Mouse (Mus musculus): ENCODE data around the gene Mrpl14.

The Mrpl14 gene

DNA sequence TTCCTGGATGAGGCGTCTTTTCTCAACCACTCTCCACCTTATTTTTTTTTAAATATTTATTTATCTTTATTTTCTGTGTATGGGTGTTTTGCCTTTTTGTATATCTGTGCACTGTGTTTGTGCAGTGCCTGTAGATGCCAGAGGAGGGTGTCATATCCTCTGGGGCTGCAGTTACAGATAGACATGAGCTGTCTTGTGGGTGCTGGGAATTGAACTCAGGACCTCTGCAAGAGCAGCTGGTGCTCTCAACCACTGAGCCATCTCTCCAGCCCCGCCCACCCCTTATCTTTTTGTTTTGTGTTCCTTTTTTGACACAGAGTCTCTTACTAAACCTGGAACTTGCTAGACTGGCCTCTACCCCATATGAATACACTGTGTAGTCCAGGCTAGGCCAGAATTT is 41.4 kb downstream of the Mrpl14 start:
- DNase-seq: no peak

DNA sequence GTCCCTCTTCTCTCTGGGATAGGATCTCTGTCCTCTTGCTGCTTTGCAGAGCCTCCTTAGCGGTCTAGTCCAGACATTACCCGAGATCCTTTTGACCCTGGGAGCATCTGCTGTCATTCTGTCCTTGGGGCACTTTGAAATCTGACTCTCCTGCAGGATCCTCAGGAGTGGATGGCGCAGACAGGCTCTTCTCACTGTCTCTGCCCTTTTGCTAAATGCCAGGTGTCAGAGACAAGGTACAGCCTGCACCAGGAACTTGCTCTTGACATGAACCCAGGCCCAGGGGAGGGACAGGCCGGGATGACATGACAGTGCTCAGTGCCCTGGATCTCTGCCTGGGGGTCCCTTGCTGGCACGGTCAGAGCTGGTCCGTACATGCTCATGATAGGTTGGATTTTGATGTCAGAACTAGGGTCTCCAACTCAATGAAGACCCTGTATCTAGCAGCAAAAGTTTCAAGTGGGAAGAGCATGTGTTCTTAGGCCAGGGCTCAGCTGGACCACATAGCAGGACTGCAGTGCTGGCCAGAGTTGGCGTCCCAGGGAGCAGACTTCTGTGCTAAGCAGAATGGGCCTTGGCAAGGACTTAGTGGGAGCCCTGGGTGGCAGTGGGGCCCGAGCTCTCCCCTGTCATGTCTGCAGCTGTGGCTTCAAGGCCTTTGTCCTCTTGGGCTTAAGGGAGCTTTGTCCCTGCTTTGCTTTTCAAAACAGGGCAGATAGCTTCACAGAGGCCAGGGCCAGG is 42.0 kb downstream of the Mrpl14 start:
- DNase-seq: no peak

DNA sequence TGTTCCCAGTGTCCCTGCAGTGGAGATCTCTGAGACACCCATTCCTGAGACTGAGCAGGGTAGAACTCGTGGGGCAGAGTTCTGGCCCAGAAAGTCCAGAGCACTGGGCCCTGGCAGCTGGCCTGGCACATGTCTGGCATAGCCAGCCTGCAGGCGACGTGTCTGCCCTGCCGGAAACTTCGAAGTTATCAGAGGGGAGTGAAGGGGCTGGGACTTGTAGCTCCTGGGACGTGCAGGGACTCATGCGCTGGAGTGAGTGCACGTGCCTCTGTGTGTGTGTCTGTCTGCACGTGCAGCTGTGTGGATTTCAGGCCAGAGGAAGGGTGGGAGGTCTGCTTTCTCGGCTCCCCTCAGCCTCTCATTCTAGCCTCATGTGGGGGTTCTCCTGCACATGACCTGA is 43.3 kb downstream of the Mrpl14 start:
- DNase-seq: no peak

DNA sequence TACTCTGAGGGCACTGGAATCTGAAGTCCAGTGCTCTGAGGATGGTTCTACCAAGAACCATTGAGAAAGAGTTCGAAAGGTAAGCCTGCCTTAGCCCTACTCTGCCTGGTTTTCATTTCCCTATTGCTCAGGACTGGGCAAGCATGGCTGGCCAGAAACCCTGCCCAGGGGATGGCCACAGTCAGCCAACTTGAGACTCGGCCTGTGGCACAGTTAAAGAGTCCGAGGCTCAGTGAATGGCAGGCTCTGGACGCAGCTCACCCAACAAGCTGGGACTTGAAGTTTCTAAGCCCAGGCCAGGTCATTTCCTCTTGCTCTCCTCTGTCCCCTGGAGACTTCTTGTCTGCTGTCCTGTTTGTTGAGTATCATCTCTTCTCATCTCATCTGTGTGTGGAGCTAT is 44.6 kb downstream of the Mrpl14 start:
- DNase-seq: no peak

DNA sequence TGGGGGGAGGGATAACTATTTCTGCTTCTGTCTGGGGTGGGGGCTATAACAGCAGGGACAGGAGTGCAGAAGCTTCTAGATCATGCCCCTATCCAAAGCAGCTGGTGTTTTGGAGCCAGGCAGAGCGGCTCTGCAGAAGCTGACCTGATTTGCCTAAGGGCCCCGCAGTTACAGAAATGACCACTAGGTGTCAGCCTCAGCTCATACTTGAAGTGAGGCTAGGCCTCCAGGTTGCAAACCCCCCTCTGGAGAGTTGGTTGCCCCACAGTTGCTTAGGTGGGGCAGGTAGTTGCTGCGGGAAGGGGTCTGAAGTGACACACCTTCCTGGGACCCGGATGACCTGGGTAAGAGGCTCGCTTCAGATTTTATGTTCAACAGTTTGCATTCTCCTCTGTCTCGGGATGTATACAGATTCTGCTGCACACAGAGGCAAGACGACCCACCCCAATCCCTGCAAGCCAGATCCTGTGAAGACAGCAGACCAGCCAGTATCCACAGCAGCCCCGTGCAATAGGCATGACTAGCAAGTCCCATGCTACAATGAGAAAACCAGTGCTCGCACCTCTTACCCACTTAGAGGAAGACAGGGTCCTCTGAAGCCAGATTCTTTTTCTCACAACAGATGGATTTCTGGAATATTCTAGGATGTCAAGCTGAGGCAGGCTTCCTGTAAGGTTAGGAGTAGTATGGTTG is 45.2 kb downstream of the Mrpl14 start:
- peak; percentile 90 for DNase-seq

DNA sequence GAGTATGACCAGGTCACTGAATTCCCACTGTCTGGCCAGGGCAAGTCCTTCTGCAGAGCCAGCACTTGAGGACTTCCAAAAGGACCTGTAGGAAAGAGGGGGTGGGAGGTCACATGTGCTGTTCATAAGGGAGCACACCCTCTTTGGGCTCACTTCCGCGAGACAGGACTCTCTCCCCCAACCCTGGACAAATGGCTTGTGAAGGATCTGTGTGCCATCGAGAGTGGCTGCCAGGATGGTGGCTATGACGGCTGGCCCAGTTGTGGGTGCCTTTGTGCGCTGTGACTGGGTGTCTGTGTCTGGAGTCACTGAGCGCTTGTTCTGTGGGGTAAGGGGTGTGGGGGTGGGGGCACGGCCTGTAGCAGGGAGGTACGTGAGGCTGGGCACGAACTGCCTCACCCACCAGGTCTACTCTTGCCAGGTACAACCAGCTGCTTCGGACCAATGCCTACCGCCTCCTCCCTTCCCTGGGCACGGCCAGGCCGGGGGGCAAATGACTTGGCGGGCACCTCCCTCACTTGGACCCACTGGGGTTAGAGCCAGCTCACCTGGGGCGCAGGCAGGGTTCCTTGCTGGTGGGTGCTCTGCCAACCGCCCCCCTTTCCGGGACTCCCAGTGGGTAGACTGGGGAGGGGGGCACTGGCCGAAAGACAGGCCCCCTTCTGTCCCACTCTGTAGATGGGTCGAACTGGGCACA is 47.1 kb downstream of the Mrpl14 start:
- peak; percentile 51 for DNase-seq

DNA sequence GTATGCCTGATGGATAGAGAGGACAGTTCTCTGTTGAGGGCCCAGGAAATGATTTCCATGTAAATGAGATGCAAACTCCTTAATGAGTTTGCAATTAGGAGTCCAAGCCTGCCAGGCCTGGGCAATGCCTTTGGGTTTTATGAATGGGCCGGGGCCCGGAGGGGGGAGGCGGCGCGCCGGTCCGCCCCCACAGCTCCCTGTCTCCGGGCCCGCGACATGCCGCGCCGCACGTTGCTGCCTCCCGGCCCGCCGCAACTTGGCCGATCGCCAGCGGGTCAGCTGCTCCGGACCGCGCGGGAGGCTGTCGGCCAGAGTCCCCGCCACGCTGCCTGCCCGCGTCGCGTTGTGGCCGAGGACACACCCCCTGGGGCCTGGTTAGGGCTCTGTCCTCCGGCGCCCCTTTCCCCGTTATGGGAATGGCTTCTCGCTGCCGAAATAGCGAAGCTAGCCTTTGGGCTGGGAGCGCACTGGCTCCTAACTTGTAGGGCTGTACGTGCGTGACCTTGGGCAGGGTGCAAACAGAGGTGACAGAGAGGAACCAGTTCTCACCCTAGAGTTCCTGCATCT is 47.7 kb downstream of the Mrpl14 start, which contains the start of gene 1600014C23Rik:
1600014C23Rik (minus strand) TSS at position 110 of the 567 bp plus-strand sequence.
- peak; percentile 80 for DNase-seq

DNA sequence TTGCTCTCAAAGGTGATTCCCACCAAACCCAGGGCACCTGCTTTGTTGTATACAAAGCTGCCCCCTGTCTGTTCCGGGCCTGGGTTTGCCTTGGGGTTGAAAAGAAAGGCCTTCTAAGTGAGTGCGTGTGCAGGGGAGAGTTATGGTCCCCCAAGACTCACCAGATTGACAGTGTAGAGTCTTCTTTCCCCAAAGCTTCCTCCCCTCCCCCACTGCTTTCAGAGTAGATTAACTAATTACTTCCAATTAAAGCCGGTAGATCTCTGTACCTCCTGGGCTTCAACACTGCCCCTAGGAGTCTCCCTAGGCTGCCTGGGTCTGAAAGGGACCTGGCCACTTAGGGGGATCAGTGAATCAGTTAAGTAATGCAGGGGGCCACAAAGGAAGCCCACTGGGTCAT is 48.2 kb downstream of the Mrpl14 start:
- DNase-seq: peak; percentile 20

DNA sequence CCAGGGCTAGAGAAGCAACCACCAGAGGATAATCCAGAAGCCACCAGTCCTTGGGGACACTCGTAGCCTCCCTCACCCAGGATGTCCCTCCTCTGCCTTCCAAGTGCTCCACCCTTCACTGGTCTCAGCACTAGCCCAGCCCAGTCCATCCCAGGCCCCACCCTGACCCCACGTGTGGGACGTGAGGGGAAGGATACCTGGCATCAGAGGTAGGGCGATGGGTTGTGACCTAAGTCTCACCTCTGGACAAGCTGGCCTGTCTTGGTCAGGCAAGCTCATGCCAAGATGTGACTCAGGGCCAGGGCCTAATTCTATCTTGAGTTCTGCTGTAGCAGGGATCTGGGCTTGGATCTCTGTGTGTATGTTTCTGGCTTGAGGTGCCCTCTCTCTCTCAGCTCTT is 48.8 kb downstream of the Mrpl14 start:
- no peak for DNase-seq

DNA sequence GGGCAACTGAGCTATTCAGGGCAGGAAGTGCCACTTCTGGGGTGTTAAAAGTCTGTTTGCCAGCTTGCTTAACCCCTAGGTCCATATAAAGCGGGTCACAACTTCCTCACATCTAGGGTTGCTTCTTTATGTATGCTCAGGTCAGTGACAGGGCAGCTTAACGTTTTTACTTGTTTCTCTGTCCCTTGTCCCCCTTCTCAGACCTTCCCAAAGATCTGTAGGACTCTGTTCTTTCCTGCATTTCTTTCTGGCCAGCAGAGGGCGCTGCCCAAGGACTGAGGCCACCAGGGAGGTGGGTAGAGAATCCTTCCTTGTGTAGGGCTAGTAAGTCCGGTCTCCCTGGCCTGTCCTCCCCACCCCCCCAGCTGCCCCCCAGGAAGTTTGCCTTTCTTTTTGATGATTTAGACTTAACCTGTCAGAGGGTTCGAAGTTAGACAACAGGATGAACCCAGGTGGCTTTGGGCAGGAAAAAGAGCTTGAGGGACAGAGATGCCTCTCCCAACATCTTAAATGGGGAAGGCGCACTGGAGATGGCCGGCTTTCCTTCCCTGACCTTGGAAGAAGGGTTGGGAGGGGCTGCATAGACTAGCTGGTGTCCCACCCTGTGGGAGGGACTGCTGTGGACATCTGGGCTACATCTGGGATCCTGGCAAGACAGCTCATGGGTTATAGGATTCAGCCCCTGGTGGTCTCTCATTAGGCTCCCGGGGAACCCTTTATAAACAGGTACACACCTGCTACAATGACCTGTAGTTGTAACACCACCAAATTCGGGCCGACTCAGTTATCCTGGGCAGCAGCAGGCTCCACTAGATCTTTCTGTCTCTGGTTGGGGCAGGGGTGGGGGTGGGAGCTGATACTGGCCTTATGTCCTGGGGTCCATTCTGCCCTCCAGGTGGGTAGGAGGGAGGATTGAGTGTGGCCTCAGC is 49.5 kb downstream of the Mrpl14 start:
- peak; percentile 86 for DNase-seq

DNA sequence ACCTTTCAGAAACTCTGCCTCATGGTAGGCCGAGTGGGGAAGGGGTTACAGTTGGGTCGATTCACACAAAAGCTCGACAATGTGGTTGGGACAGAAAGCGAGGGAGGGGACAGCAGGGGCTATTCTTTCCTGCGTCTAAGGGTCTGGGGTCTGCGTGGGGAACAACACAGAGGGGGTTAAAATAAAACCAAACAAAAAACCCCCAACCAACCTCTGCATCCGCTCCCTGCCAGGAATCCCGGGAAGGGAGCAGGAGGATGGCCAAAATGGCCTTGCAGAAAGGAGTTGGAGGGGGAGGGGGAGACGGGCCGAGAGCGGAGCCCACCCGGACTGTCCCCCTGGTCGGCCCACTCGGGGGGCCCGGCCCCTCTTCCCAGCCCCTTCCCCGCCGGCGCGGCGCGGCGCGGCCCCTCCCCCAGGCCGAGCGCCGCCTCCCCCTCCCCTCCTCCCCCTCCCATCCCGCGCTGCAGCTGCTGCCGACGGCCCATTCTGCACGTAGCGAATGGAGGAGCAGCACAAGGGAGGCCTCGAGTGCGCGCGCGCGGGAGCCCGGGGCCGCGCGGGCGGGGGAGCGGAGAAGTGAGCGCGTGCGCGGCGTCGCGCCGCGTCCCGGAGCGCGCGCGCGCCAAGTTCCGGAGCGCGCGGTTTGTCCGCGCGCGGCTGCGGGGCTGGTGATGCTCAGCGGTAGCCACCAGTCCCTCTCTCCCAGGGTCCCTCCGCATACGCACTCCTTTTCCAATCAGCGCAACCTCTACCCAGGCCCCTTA is 50.4 kb downstream of the Mrpl14 start:
- DNase-seq: peak; percentile 73

DNA sequence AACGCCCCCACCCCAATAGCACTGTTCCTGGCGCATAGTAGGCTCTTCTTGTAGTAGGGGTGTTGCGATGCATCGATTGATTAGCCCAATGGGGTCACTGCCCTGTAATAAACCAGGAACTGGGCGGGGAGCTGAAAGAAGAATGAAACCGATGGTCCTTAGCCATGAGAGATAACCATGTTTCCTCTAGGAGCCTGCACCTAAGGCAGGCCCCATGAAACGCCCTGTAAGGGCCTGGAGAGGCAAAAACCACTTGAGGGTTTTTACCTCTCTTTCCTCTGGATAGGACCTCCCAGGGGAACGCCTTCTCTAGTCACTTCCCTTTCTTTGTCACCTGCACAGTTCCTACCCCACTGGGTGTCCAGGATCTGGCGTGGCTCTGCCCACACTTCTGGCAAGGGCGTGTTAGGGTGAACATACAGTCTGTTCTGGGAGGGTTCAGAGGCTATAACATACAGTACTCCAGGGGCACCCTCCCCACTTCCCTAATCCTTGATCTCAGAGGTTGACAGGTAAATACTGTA is 51.0 kb downstream of the Mrpl14 start:
- DNase-seq: no peak

DNA sequence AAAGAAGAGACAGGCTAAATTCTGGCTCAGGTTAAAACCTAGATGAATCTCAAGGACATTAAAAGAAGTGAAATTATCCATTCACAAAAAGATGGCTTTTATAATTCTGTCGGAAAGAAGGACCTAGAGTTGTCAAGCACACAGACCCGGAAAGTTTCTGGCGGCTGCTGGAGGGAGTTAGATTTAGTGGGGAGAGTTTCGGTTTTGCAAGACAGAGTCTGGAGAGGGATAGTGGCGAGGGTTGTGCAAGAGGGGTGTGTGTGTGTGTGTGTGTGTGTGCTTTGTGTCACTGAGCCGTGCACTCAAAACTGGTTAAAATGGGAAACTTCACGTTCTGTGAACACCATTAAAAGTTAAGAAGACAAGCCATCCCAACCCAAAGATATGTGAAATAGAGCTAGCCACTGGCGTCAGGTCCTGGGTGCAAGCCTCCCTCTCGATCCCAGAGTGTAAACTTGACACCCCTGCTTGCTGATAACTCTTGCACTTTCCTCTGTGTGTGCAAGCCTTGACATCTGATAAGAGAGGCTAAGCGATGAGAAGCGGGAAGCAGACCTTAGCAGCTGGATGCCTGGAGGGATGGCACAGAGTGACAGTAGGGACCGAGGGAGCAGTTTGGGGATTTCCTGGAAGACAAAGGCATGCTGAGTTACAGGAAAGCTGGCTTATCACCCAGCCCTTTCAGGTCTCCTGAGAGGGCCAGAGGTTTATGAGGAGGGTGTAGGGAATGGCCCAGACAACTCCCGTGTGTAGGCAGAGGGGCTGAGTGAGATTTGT is 56.4 kb downstream of the Mrpl14 start:
- no peak for DNase-seq

DNA sequence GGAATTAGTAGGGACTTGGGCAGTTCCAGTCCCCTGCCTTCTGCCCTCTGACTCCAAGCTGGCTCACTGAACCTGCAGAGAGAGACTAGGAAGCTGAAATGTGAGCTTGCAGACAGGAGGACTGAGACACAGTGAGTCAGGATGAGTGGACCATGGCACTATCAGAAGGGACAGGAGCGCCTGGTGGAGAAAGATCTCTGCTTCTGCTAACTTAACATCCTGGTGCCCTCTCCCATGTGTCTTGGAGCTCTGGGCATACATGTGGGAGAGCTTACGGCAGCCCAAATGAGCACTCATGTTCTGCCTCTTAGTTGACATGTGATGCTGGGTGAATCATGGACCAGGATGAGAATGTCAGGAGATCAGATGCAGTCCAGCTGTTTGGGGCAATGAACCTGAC is 59.5 kb downstream of the Mrpl14 start:
- DNase-seq: no peak

DNA sequence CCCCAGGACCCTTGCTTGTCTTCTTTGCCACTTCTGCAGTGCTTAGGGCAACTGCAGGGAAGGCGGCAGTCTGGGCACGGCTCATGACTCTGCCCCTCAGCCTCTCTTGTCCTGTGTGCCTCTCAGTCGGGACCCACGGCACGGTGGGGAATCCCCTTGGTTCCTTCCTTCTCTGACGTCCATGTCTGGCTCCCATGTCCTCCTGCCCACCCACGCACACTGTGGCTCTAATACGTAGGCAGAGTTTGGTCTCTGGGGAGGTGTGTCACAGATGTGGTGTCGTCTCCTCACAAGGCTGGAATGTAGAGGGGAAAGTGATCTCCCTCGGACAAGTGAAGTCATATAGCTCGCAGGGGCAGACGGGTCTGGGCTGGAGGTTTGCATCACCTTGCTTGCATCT is 60.6 kb downstream of the Mrpl14 start:
- DNase-seq: no peak

DNA sequence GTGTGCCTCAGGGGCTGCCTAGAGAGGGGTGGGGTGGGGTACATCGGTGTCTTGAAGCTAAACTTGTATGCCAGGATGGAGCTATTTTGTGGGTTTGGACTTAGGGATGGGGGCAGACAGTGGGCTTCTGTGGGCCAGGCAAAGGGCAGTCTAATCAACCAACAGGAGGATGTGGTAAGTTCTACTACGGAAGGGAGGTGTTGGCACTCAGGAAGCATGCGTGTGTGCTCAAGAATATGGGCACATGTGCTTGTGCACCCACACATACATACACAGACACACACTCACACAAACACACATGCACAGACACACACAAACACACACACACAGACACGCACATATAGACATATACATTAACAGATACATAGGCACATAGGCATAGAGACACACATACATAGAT is 61.2 kb downstream of the Mrpl14 start:
- DNase-seq: no peak

Measured in kidney, adult 18-20 months (tissue).